Mouse (Mus musculus) neural tube, postnatal 0 days (tissue): ENCODE data around the gene Vps45. TPM values are rescaled to one million over a fixed set of nuclear protein-coding genes. Genes with fewer than 3 reads are reported as not detected.

Experiments used
- polyA plus RNA-seq: library from polyadenylated mRNA; unstranded; fragments of >200 nt; fragmentation: Nextera tagmentation; extraction: Ambion mirVana; gene quantifications from 2 replicates; pipeline ENCODE4 v1.2.1, GENCODE M21; 2015

Gene Vps45
- polyA plus RNA-seq, result 56.3 and 64.0 TPM in 2 replicates

GRCm38 (mm10) chr3:96058231-96058896, at the start of gene Vps45:
TSS of gene Vps45 (minus strand) at chr3:96058466.

DNA sequence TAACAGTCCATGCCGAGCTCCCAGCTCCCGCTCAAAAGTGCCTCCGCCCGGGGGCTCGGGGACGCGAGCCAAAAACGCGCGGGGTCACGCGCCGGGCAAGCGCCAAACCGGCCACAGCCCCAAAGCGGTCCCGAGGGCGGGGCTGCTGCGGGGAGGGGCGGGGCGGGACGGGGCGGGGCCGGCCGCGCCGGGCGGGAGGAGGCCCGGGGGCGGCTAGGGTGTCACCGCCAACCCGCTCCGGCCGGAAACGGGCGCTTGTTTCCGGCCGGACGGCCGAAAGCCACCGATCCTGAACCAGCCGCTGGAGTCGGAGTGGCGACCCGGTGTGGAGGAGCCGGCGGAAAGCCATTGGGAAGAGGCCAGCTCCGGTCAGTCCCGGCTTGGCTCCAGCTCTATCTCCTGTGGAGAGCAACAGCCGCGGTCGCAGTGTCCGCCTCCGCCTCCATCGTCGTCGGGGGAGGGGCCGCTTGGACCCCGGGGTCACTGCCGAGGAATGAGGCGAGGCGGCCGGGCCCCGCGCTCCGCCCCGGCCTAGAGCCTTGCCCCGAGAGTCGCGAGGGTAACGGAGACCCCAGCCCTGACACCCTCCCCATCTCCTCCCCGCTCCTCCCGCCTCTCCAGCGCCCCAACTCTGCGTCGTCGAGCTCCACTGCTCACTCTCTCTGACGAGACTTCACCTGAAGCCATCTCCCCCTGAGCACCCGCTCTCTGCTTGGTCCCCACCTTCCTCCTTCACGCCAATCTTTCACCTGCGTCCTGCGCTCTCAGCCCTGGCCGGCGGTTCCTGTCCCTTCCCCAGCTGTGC, 46.2 kb upstream of the Vps45 start, which contains the start of gene Otud7b:
Otud7b (plus strand) TSS at position 267 of the 805 bp plus-strand sequence.

DNA sequence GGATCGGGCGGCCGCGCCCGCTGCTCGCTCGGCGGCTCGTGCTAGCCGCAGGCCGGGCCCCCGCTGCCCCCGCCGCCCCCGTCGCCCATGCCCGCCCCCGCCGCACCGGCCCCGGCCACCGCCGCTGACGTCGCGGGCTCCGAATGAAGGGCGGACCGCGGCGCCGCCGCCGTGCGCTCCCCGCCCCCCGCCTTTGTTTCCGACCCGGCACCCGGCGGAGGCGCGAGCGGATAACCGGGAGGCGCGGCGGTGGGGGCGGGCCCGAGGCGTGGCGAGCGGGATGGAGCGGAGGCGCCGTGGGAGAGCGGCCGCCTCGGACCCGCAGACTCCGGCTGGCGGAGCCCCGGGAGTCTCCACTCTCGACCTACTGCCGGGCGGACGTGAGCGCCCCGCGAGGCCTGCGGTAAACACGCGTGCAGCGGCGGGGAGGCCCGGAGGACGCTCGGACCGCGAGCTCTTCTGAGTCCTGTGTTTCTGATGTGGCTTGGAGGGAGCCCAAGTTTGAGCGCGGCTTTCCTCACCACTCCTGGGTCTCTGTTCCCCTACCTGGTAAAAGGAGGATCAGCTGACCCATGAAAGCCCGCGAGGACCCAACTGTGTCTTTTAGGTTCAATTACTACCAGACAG, 62.4 kb downstream of the Vps45 start, which contains the start of gene Plekho1:
Plekho1 (minus strand) TSS at position 200 of the 627 bp plus-strand sequence.

Other genes with a start within 250 kb of the Vps45 start
- 18.6 and 19.4 TPM in 2 replicates for gene Rprd2, start 239.6 kb downstream of the Vps45 start, polyA plus RNA-seq
- gene Prpf3, start 202.6 kb downstream of the Vps45 start, polyA plus RNA-seq, result 15.8 and 22.0 TPM in 2 replicates
- 266 and 288 TPM in 2 replicates for gene Mrps21, start 186.9 kb downstream of the Vps45 start, polyA plus RNA-seq
- gene Ciart, start 176.2 kb downstream of the Vps45 start, polyA plus RNA-seq, result 6.5 and 7.3 TPM in 2 replicates
- 22.7 and 24.3 TPM in 2 replicates for gene BC028528, start 166.5 kb downstream of the Vps45 start, polyA plus RNA-seq
- 36.6 and 37.6 TPM in 2 replicates for gene Aph1a, start 164.5 kb downstream of the Vps45 start, polyA plus RNA-seq
- gene Car14, start 153.8 kb downstream of the Vps45 start, polyA plus RNA-seq, result 4.6 and 7.2 TPM in 2 replicates
- 80.1 and 84.7 TPM in 2 replicates for gene Anp32e, start 129.2 kb downstream of the Vps45 start, polyA plus RNA-seq
- gene Plekho1, start 62.5 kb downstream of the Vps45 start, polyA plus RNA-seq, result 37.5 and 41.6 TPM in 2 replicates
- 13.2 and 16.9 TPM in 2 replicates for gene Otud7b, start 46.1 kb upstream of the Vps45 start, polyA plus RNA-seq
- 12.2 and 13.3 TPM in 2 replicates for gene Mtmr11, start 103.5 kb upstream of the Vps45 start, polyA plus RNA-seq
- gene Sf3b4, start 113.9 kb upstream of the Vps45 start, polyA plus RNA-seq, result 116 and 128 TPM in 2 replicates
- 133 and 142 TPM in 2 replicates for gene Sv2a, start 122.7 kb upstream of the Vps45 start, polyA plus RNA-seq
- gene Bola1, start 161.2 kb upstream of the Vps45 start, polyA plus RNA-seq, result 68.0 and 74.2 TPM in 2 replicates
- gene Hist2h2ab, start 161.4 kb upstream of the Vps45 start, polyA plus RNA-seq, result 0.93 TPM in 1 of 2 replicates, not detected in the other
- gene Hist2h2ac, start 162.4 kb upstream of the Vps45 start, polyA plus RNA-seq, result 2.5 and 2.6 TPM in 2 replicates
- 3.0 and 3.5 TPM in 2 replicates for gene Hist2h2be, start 162.7 kb upstream of the Vps45 start, polyA plus RNA-seq
- 0.76 and 1.1 TPM in 2 replicates for gene Hist2h3c2, start 180.7 kb upstream of the Vps45 start, polyA plus RNA-seq
- 38.3 and 48.6 TPM in 2 replicates for gene Hist2h2aa2, start 181.8 kb upstream of the Vps45 start, polyA plus RNA-seq
- gene Hist2h2aa1, start 187.0 kb upstream of the Vps45 start, polyA plus RNA-seq, result 8.1 and 14.3 TPM in 2 replicates
- gene Hist2h3c1, start 188.2 kb upstream of the Vps45 start, polyA plus RNA-seq, result 0.36 and 0.65 TPM in 2 replicates
- gene Hist2h4, start 204.8 kb upstream of the Vps45 start, polyA plus RNA-seq, result 6.8 and 9.0 TPM in 2 replicates
- gene Hist2h3b, start 210.2 kb upstream of the Vps45 start, polyA plus RNA-seq, result 10.3 and 10.6 TPM in 2 replicates
- gene Hist2h2bb, start 211.3 kb upstream of the Vps45 start, polyA plus RNA-seq, result 1.4 TPM in 1 of 2 replicates, not detected in the other
- gene Fcgr1, start 235.5 kb upstream of the Vps45 start, polyA plus RNA-seq, result 3.0 and 3.6 TPM in 2 replicates